Mouse (Mus musculus): ENCODE data around the gene Duox1.
A peak's percentile ranks its signal among the peaks of the same experiment; 100 is the strongest.

Gene Duox1

GRCm38 (mm10) chr2:122355389-122355788 is 39.9 kb downstream of the Duox1 start:
- DNase-seq, result no peak

- peak in 1 of 2 experiments; percentile 20 for DNase-seq
Observed at GRCm38 (mm10) chr2:122356187-122356586, 40.7 kb downstream of the Duox1 start.

- DNase-seq, result no peak
Observed at GRCm38 (mm10) chr2:122360310-122360709, 44.8 kb downstream of the Duox1 start.

- no peak for DNase-seq
Observed at GRCm38 (mm10) chr2:122361181-122361580, 45.7 kb downstream of the Duox1 start.

GRCm38 (mm10) chr2:122361868-122362621 is 46.6 kb downstream of the Duox1 start:
- DNase-seq, result no peak

- no peak for DNase-seq
Observed at GRCm38 (mm10) chr2:122362622-122363523, 47.4 kb downstream of the Duox1 start.

GRCm38 (mm10) chr2:122364352-122364944 is 49.0 kb downstream of the Duox1 start:
- no peak for DNase-seq

GRCm38 (mm10) chr2:122365244-122365866 is 49.9 kb downstream of the Duox1 start:
- DNase-seq, result peak in 1 of 2 experiments; percentile 30

GRCm38 (mm10) chr2:122366039-122366438 is 50.6 kb downstream of the Duox1 start:
- DNase-seq, result peak in 1 of 2 experiments; percentile 35

- DNase-seq, result no peak
Observed at GRCm38 (mm10) chr2:122366706-122367105, 51.2 kb downstream of the Duox1 start.

GRCm38 (mm10) chr2:122367181-122367580 is 51.7 kb downstream of the Duox1 start:
- no peak for DNase-seq

GRCm38 (mm10) chr2:122367701-122368080 is 52.2 kb downstream of the Duox1 start:
- DNase-seq, result no peak

- peak; percentile 23 to 59 for DNase-seq
Observed at GRCm38 (mm10) chr2:122368081-122368971, 52.9 kb downstream of the Duox1 start.

- peak; percentile 91 to 94 for DNase-seq
Observed at GRCm38 (mm10) chr2:122368995-122369739, 53.7 kb downstream of the Duox1 start, which contains the start of gene Shf. TSS of gene Shf (minus strand) at chr2:122369162.

- DNase-seq, result no peak
Observed at GRCm38 (mm10) chr2:122370101-122370750, 54.8 kb downstream of the Duox1 start.

GRCm38 (mm10) chr2:122372067-122372466 is 56.6 kb downstream of the Duox1 start:
- DNase-seq, result no peak

GRCm38 (mm10) chr2:122372541-122372940 is 57.1 kb downstream of the Duox1 start:
- no peak for DNase-seq

GRCm38 (mm10) chr2:122374012-122374411 is 58.5 kb downstream of the Duox1 start:
- DNase-seq, result no peak

- no peak for DNase-seq
Observed at GRCm38 (mm10) chr2:122374666-122375331, 59.3 kb downstream of the Duox1 start.

All from kidney, postnatal 25 days (tissue).